Mouse (Mus musculus): ENCODE measurements at regions not wholly inside any gene's neighbourhood (a gene's known extent, or its start where the extent isn't known, plus 50 kb on each side); places are given as distances from the start of the nearest gene placed in this dataset.
A peak's percentile ranks its signal among the peaks of the same experiment; 100 is the strongest.

GRCm38 (mm10) chr13:43852888-43853287 lies 68.3 kb downstream of the Cd83 start:
- ATAC-seq (replicated peaks; ENCODE audit: insufficient number of reproducible peaks, low FRiP score, low TSS enrichment) = no peak
- H3K27me3 ChIP-seq (ENCODE audit: control insufficient read depth, insufficient read depth, low read length) = no peaks in the 10 kb centered on the region
- no peaks in the 10 kb centered on the region for H3K36me3 ChIP-seq (ENCODE audit: control insufficient read depth, insufficient read depth, low read length)
- H3K27ac ChIP-seq (ENCODE audit: low read depth, low read length) = no peak overlapping the region
- no peak overlapping the region for H3K4me2 ChIP-seq
- no peaks in the 10 kb centered on the region for H3K4me1 ChIP-seq (ENCODE audit: control insufficient read depth, insufficient read depth, low read length)
- H3K9me3 ChIP-seq (replicated peaks; ENCODE audit: control insufficient read depth, low read length) = no peaks in the 10 kb centered on the region
- H3K9ac ChIP-seq (ENCODE audit: low read depth, low read length) = no peak overlapping the region
- no peak overlapping the region for H3K4me3 ChIP-seq (ENCODE audit: low read depth, low read length)
- 71% methylated on average over 1 of the region's 1 CpGs for WGBS (ENCODE audit: insufficient replicate concordance)

DNA sequence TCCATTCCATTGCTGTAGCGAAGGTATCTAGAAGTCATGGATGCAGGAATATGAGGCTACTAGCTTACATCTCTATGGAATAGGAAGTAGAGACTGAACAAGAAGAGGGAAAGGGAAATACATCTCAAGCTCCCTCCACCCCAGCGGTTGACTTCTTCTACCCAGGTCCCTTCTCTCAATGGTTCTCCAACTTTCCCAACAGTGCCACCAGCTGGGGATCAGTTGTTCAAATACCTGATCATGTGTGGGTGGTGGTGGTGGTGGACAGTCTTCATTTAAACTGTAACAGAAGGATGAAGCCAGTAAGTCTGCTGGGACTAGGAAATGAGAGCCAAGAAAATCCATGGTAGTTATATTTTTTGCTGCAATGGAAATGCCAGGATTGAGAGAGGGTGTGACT lies 70.4 kb downstream of the Cd83 start:
- ATAC-seq (replicated peaks; ENCODE audit: insufficient number of reproducible peaks, low FRiP score, low TSS enrichment) = no peak
- no peak overlapping the region for H3K27ac ChIP-seq (ENCODE audit: low read depth, low read length)
- H3K4me1 ChIP-seq (ENCODE audit: control insufficient read depth, insufficient read depth, low read length) = no peaks in the 10 kb centered on the region
- no peaks in the 10 kb centered on the region for H3K9me3 ChIP-seq (replicated peaks; ENCODE audit: control insufficient read depth, low read length)
- H3K4me3 ChIP-seq (ENCODE audit: low read depth, low read length) = no peak overlapping the region
- H3K27me3 ChIP-seq (ENCODE audit: control insufficient read depth, insufficient read depth, low read length) = no peaks in the 10 kb centered on the region
- no peak overlapping the region for H3K9ac ChIP-seq (ENCODE audit: low read depth, low read length)
- H3K4me2 ChIP-seq = no peak overlapping the region
- no peaks in the 10 kb centered on the region for H3K36me3 ChIP-seq (ENCODE audit: control insufficient read depth, insufficient read depth, low read length)
- 89% methylated on average over 2 of the region's 2 CpGs for WGBS (ENCODE audit: insufficient replicate concordance)

- no peaks in the 10 kb centered on the region for H3K36me3 ChIP-seq (ENCODE audit: control insufficient read depth, insufficient read depth, low read length)
- no peak overlapping the region for H3K4me2 ChIP-seq
- H3K9me3 ChIP-seq (replicated peaks; ENCODE audit: control insufficient read depth, low read length) = no peaks in the 10 kb centered on the region
- H3K4me1 ChIP-seq (ENCODE audit: control insufficient read depth, insufficient read depth, low read length) = peaks cover 9% of the 10 kb centered on the region; the same call in 1 of the 2 replicates
- no peak overlapping the region for H3K9ac ChIP-seq (ENCODE audit: low read depth, low read length)
- 53% methylated on average over 4 of the region's 4 CpGs for WGBS (ENCODE audit: insufficient replicate concordance)
- no peak for ATAC-seq (replicated peaks; ENCODE audit: insufficient number of reproducible peaks, low FRiP score, low TSS enrichment)
- H3K27ac ChIP-seq (ENCODE audit: low read depth, low read length) = no peak overlapping the region
- H3K4me3 ChIP-seq (ENCODE audit: low read depth, low read length) = no peak overlapping the region
- no peaks in the 10 kb centered on the region for H3K27me3 ChIP-seq (ENCODE audit: control insufficient read depth, insufficient read depth, low read length)
Observed at GRCm38 (mm10) chr13:43860932-43861331, 76.4 kb downstream of the Cd83 start.

DNA sequence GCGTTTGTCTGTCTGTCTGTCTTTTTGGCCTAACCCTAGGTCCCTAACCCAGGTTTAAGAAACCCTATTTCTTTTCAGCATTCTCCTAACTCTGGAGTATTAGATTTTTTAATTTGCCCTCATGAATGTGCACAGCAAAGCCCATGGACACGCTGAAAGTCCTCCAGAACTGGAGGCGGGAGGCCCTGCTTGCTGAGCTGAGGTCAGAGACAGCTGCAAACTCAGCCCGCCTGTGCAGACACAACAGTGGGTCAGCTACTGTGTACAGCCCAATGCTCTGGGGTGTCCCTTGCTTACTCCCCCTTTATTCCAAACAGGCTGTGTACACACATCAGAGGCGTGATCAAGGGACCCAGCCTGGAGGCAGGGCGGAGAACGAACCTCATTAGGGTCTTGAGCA lies 76.8 kb downstream of the Cd83 start:
- H3K4me3 ChIP-seq (ENCODE audit: low read depth, low read length) = no peak overlapping the region
- no peaks in the 10 kb centered on the region for H3K9me3 ChIP-seq (replicated peaks; ENCODE audit: control insufficient read depth, low read length)
- no peak overlapping the region for H3K4me2 ChIP-seq
- no peak overlapping the region for H3K9ac ChIP-seq (ENCODE audit: low read depth, low read length)
- ATAC-seq (replicated peaks; ENCODE audit: insufficient number of reproducible peaks, low FRiP score, low TSS enrichment) = no peak
- H3K4me1 ChIP-seq (ENCODE audit: control insufficient read depth, insufficient read depth, low read length) = peaks cover 9% of the 10 kb centered on the region; the same call in 1 of the 2 replicates
- no peaks in the 10 kb centered on the region for H3K36me3 ChIP-seq (ENCODE audit: control insufficient read depth, insufficient read depth, low read length)
- no peaks in the 10 kb centered on the region for H3K27me3 ChIP-seq (ENCODE audit: control insufficient read depth, insufficient read depth, low read length)
- 80% methylated on average over 7 of the region's 7 CpGs for WGBS (ENCODE audit: insufficient replicate concordance)
- no peak overlapping the region for H3K27ac ChIP-seq (ENCODE audit: low read depth, low read length)

DNA sequence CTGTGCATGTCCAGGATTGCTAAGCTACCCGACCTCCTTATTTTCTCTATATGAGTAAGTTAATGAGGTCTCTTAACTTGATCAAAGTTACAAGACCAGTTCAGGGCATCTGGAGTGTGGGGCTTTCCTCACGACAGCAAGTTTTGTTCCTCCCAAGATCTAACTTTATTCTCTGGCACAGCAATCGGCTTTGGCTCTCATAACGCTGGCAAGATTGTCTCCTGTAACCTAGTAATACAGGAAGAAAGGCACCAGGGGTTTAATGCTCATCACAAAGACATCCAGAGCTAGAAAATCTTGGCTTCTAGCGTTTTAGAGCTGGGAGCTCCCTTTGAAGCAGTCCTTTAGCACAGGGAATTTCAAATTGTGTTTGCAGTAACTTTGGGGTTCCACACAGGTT lies 77.5 kb downstream of the Cd83 start:
- no peaks in the 10 kb centered on the region for H3K9me3 ChIP-seq (replicated peaks; ENCODE audit: control insufficient read depth, low read length)
- H3K4me1 ChIP-seq (ENCODE audit: control insufficient read depth, insufficient read depth, low read length) = peaks cover 9% of the 10 kb centered on the region; the same call in 1 of the 2 replicates
- H3K9ac ChIP-seq (ENCODE audit: low read depth, low read length) = no peak overlapping the region
- no peak overlapping the region for H3K4me2 ChIP-seq
- H3K36me3 ChIP-seq (ENCODE audit: control insufficient read depth, insufficient read depth, low read length) = no peaks in the 10 kb centered on the region
- H3K27me3 ChIP-seq (ENCODE audit: control insufficient read depth, insufficient read depth, low read length) = no peaks in the 10 kb centered on the region
- WGBS (ENCODE audit: insufficient replicate concordance) = 69% methylated on average over 5 of the region's 5 CpGs
- no peak for ATAC-seq (replicated peaks; ENCODE audit: insufficient number of reproducible peaks, low FRiP score, low TSS enrichment)
- no peak overlapping the region for H3K4me3 ChIP-seq (ENCODE audit: low read depth, low read length)
- H3K27ac ChIP-seq (ENCODE audit: low read depth, low read length) = no peak overlapping the region

GRCm38 (mm10) chr13:43862586-43862985 lies 78.0 kb downstream of the Cd83 start:
- ATAC-seq (replicated peaks; ENCODE audit: insufficient number of reproducible peaks, low FRiP score, low TSS enrichment) = no peak
- WGBS (ENCODE audit: insufficient replicate concordance) = 60% methylated on average over 6 of the region's 6 CpGs
- Histone ChIP-seq H3K36me3 (ENCODE audit: control insufficient read depth, insufficient read depth, low read length) (no peaks in the 10 kb centered on the region), H3K27me3 (ENCODE audit: control insufficient read depth, insufficient read depth, low read length) (no peaks in the 10 kb centered on the region), H3K9ac (ENCODE audit: low read depth, low read length) (no peak overlapping the region), H3K4me2 (no peak overlapping the region), H3K9me3 (replicated peaks; ENCODE audit: control insufficient read depth, low read length) (no peaks in the 10 kb centered on the region), H3K4me3 (ENCODE audit: low read depth, low read length) (no peak overlapping the region), H3K27ac (ENCODE audit: low read depth, low read length) (no peak overlapping the region), H3K4me1 (ENCODE audit: control insufficient read depth, insufficient read depth, low read length) (peaks cover 9% of the 10 kb centered on the region; the same call in 1 of the 2 replicates)

DNA sequence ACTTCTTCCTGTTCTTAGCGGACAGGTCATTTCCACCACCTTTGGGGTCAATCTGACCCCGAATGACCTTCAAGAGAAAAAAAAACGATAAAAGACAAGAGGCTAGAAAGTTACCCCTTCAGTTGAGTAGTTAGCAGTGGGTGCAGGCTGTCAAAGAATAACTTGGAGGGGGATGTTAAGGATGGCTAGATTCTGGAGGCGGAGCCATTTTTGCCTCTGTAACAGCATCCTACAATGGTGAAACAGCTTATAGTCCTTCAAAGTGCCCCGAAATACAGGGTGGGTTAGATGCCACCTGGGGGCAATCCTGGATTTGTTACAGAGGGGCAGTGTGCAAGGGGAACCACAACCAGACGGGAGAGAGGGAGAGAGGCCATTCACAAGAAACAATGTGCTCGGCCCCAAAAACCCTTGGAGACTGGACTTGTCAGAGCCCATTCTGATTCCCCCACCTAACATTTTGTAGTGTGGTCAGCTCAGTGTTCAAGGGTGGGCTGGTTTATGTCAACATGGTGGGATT lies 79.1 kb downstream of the Cd83 start:
- no peak overlapping the region for H3K27ac ChIP-seq (ENCODE audit: low read depth, low read length)
- H3K4me2 ChIP-seq = peak overlapping the region; percentile 66
- H3K4me1 ChIP-seq (ENCODE audit: control insufficient read depth, insufficient read depth, low read length) = peaks cover 9% of the 10 kb centered on the region; the same call in 1 of the 2 replicates
- H3K9me3 ChIP-seq (replicated peaks; ENCODE audit: control insufficient read depth, low read length) = no peaks in the 10 kb centered on the region
- H3K27me3 ChIP-seq (ENCODE audit: control insufficient read depth, insufficient read depth, low read length) = no peaks in the 10 kb centered on the region
- H3K36me3 ChIP-seq (ENCODE audit: control insufficient read depth, insufficient read depth, low read length) = no peaks in the 10 kb centered on the region
- H3K9ac ChIP-seq (ENCODE audit: low read depth, low read length) = no peak overlapping the region
- WGBS (ENCODE audit: insufficient replicate concordance) = 76% methylated on average over 7 of the region's 7 CpGs
- no peak for ATAC-seq (replicated peaks; ENCODE audit: insufficient number of reproducible peaks, low FRiP score, low TSS enrichment)
- no peak overlapping the region for H3K4me3 ChIP-seq (ENCODE audit: low read depth, low read length)

DNA sequence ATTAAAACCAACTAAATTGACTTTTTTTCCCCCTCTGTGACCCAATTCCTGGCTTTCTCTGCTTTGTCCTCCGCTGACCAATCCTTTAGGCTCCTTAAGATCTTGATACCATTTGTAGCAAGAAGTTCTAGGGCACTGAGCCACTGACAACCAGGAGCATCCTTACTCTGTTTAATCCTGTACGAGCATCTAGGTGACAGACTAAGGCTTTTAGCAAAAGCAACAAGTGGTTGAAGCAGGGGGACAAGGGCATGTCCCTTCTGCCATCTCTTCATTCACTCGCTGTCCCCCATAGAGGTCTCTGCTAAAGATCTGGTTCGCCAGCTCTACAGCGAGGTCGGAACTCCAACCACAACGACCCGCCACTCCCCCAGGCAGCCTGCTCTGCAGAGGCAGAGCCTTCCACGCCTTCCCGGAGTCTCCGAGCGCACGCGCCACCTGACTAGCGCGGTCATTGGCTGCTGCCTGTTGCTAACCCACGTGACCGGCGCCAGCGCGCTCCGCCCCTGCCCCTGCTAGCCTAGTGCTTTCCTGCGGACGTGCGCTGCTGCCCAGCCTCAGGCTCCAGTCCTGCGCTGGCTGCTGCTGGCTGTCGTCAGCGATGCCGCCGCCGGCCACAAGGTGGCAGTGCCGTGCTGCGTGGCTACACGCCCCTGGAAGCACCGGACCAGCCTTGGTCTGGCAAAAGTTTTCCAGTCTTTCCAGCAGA lies 79.7 kb downstream of the Cd83 start:
- peak; percentile 99 for ATAC-seq (replicated peaks; ENCODE audit: insufficient number of reproducible peaks, low FRiP score, low TSS enrichment)
- Histone ChIP-seq H3K27ac (ENCODE audit: low read depth, low read length) (peak overlapping the region; percentile 3; the same call in 1 of the 2 replicates), H3K4me1 (ENCODE audit: control insufficient read depth, insufficient read depth, low read length) (peaks cover 9% of the 10 kb centered on the region; the same call in 1 of the 2 replicates), H3K9me3 (replicated peaks; ENCODE audit: control insufficient read depth, low read length) (no peaks in the 10 kb centered on the region), H3K4me2 (peak overlapping the region; percentile 66), H3K36me3 (ENCODE audit: control insufficient read depth, insufficient read depth, low read length) (no peaks in the 10 kb centered on the region), H3K27me3 (ENCODE audit: control insufficient read depth, insufficient read depth, low read length) (no peaks in the 10 kb centered on the region), H3K4me3 (ENCODE audit: low read depth, low read length) (peak overlapping the region; percentile 26), H3K9ac (ENCODE audit: low read depth, low read length) (no peak overlapping the region; the same call in 1 of the 2 replicates)
- WGBS (ENCODE audit: insufficient replicate concordance) = 1% methylated on average over 35 of the region's 35 CpGs

DNA sequence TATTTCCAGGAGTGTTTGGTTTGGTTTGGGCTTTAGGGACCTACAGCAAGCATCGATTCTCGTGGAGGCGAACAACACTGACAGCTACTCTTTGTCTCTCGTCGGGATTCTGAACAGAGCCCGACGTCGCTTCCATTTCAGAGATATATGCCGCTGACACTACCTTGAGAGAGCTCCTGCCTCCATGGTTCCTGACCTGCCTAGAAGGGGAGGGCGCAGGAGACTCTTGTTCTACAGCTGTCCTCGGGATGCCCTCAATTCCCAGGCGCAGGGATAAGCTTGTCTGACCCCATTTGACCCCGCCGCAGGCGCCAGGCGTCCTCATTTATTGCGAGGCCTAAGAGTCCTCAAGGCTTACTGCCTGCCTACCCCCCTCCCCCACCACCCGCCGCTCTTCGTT lies 80.5 kb downstream of the Cd83 start:
- Histone ChIP-seq H3K9me3 (replicated peaks; ENCODE audit: control insufficient read depth, low read length) (no peaks in the 10 kb centered on the region), H3K27me3 (ENCODE audit: control insufficient read depth, insufficient read depth, low read length) (no peaks in the 10 kb centered on the region), H3K27ac (ENCODE audit: low read depth, low read length) (no peak overlapping the region), H3K4me2 (peak overlapping the region; percentile 58), H3K4me1 (ENCODE audit: control insufficient read depth, insufficient read depth, low read length) (peaks cover 9% of the 10 kb centered on the region; the same call in 1 of the 2 replicates), H3K36me3 (ENCODE audit: control insufficient read depth, insufficient read depth, low read length) (no peaks in the 10 kb centered on the region), H3K9ac (ENCODE audit: low read depth, low read length) (peak overlapping the region; percentile 54; the same call in 1 of the 2 replicates), H3K4me3 (ENCODE audit: low read depth, low read length) (peak overlapping the region; percentile 23)
- ATAC-seq (replicated peaks; ENCODE audit: insufficient number of reproducible peaks, low FRiP score, low TSS enrichment) = peak; percentile 29
- 3% methylated on average over 20 of the region's 20 CpGs for WGBS (ENCODE audit: insufficient replicate concordance)
